Comparison of ENCODE assay signal across 8 mouse cellular contexts in genomic region chr11:79306510-79306909, GRCm38 (mm10). TPM values are rescaled to one million over a fixed set of nuclear protein-coding genes. Genes with fewer than 3 reads are reported as not detected.
DNase-seq lines count a peak whose midpoint lies in the region; ATAC-seq and TF ChIP-seq lines count a peak whose summit lies in the region.

No protein-coding gene starts in this region.

- 0 out of 2 replicates have a peak overlapping the region, but pooled peaks have one; percentile 3 for H3K27ac ChIP-seq in liver, adult 2 months (replicated peaks; ENCODE audit: insufficient read depth, low read depth, low read length)
- H3K27ac ChIP-seq in embryonic facial prominence, embryonic 11.5 days (replicated peaks; ENCODE audit: low read depth, low read length), result peak overlapping the region; percentile 31
- peak overlapping the region; percentile 81 for H3K27ac ChIP-seq in heart, embryonic 15.5 days
- H3K27ac ChIP-seq in liver, postnatal 0 days (ENCODE audit: low read depth), result peak overlapping the region; percentile 74

- no peak overlapping the region for H3K4me2 ChIP-seq in embryonic facial prominence, embryonic 11.5 days (ENCODE audit: low read depth, low read length)
- H3K4me2 ChIP-seq in heart, embryonic 15.5 days, result peak overlapping the region; percentile 11
- peak overlapping the region; percentile 23 for H3K4me2 ChIP-seq in liver, postnatal 0 days (ENCODE audit: low read depth, low read length)

- H3K4me3 ChIP-seq in liver, adult 2 months (ENCODE audit: insufficient read depth, low read depth, low read length), result no peak overlapping the region
- no peak overlapping the region for H3K4me3 ChIP-seq in embryonic facial prominence, embryonic 11.5 days (ENCODE audit: low read depth, low read length)
- no peak overlapping the region for H3K4me3 ChIP-seq in heart, embryonic 15.5 days
- no peak overlapping the region for H3K4me3 ChIP-seq in liver, postnatal 0 days (ENCODE audit: low read depth, low read length)

- H3K9ac ChIP-seq in liver, adult 2 months (ENCODE audit: low read depth, low read length), result 0 out of 2 replicates have a peak overlapping the region, but pooled peaks have one; percentile 14
- H3K9ac ChIP-seq in embryonic facial prominence, embryonic 11.5 days (replicated peaks; ENCODE audit: low read length), result peak overlapping the region; percentile 37
- no peak overlapping the region for H3K9ac ChIP-seq in heart, embryonic 15.5 days
- H3K9ac ChIP-seq in liver, postnatal 0 days (replicated peaks), result peak overlapping the region; percentile 30; the same call in 1 of the 2 replicates

- 0 out of 2 replicates have a peak, but pooled peaks cover 2% of the 10 kb centered on the region for H3K4me1 ChIP-seq in liver, adult 2 months (ENCODE audit: control insufficient read depth, insufficient read depth, low read length)
- H3K4me1 ChIP-seq in embryonic facial prominence, embryonic 11.5 days (ENCODE audit: control insufficient read depth, insufficient read depth, low read length), result 0 out of 2 replicates have a peak, but pooled peaks cover 4% of the 10 kb centered on the region
- peaks cover 28% of the 10 kb centered on the region for H3K4me1 ChIP-seq in heart, embryonic 15.5 days (replicated peaks)
- H3K4me1 ChIP-seq in liver, postnatal 0 days (ENCODE audit: insufficient read depth), result peaks cover 18% of the 10 kb centered on the region

- no peak for TF ChIP-seq CTCF in liver, adult 2 months (IDR thresholded peaks at IDR 0.05; ENCODE audit: low read depth, low read length)
- no peak for TF ChIP-seq CTCF in liver, postnatal 0 days (IDR thresholded peaks at IDR 0.05; ENCODE audit: low read depth)

- 0 out of 2 replicates have a peak, but pooled peaks have one; percentile 32 for ATAC-seq in embryonic facial prominence, embryonic 11.5 days (replicated peaks; ENCODE audit: insufficient number of reproducible peaks, low FRiP score, low TSS enrichment, low read depth)
- ATAC-seq in heart, embryonic 15.5 days (replicated peaks; ENCODE audit: insufficient number of reproducible peaks, insufficient read depth, low FRiP score, low read depth), result 0 out of 2 replicates have a peak, but pooled peaks have one; percentile 60
- ATAC-seq in liver, postnatal 0 days, result peak; percentile 28; the same call in 1 of the 2 replicates
- no peak for ATAC-seq in cerebellum, adult (ENCODE audit: insufficient number of reproducible peaks, low FRiP score, low TSS enrichment)

- no peaks in the 10 kb centered on the region for H3K27me3 ChIP-seq in liver, adult 2 months (ENCODE audit: control insufficient read depth, insufficient read depth, low read length)
- no peaks in the 10 kb centered on the region for H3K27me3 ChIP-seq in embryonic facial prominence, embryonic 11.5 days (ENCODE audit: control insufficient read depth, insufficient read depth, low read length)
- H3K27me3 ChIP-seq in heart, embryonic 15.5 days, result no peaks in the 10 kb centered on the region
- H3K27me3 ChIP-seq in liver, postnatal 0 days (ENCODE audit: insufficient read depth, low read length), result no peaks in the 10 kb centered on the region

- 72% methylated on average over 7 of the region's 7 CpGs for WGBS in liver, adult 2 months
- 25% methylated on average over 7 of the region's 7 CpGs for WGBS in embryonic facial prominence, embryonic 11.5 days
- WGBS in heart, embryonic 15.5 days, result 20% methylated on average over 7 of the region's 7 CpGs
- 32% methylated on average over 7 of the region's 7 CpGs for WGBS in liver, postnatal 0 days (ENCODE audit: insufficient replicate concordance)

- H3K79me2 ChIP-seq in liver, adult 2 months (ENCODE audit: control insufficient read depth, insufficient read depth, low read length), result no peaks in the 10 kb centered on the region

- TF ChIP-seq EP300 in liver, postnatal 0 days (IDR thresholded peaks at IDR 0.05; ENCODE audit: low read depth), result no peak

- no peak for TF ChIP-seq POLR2A in liver, adult 2 months (IDR thresholded peaks at IDR 0.05; ENCODE audit: extremely low read depth, insufficient read depth, low read length)

- no peaks in the 10 kb centered on the region for H3K9me3 ChIP-seq in embryonic facial prominence, embryonic 11.5 days (replicated peaks; ENCODE audit: control insufficient read depth, low read length)
- no peaks in the 10 kb centered on the region for H3K9me3 ChIP-seq in heart, embryonic 15.5 days (replicated peaks)
- H3K9me3 ChIP-seq in liver, postnatal 0 days (ENCODE audit: low read length), result no peaks in the 10 kb centered on the region

- no peak for DNase-seq in liver, adult 2 months (ENCODE audit: extremely low read depth, low read depth, low spot score)
- no peak for DNase-seq in liver
- peak; percentile 35 for DNase-seq in embryonic facial prominence, embryonic 11.5 days (ENCODE audit: low spot score)
- no peak for DNase-seq in liver, postnatal 0 days
- peak; percentile 40 for DNase-seq in retina, postnatal 1 day
- DNase-seq in layer of hippocampus, adult 18-20 months (ENCODE audit: low spot score in 2 of 2), result no peak

- H3K36me3 ChIP-seq in liver, adult 2 months (ENCODE audit: control insufficient read depth, insufficient read depth, low read length), result no peaks in the 10 kb centered on the region
- no peaks in the 10 kb centered on the region for H3K36me3 ChIP-seq in embryonic facial prominence, embryonic 11.5 days (replicated peaks; ENCODE audit: control insufficient read depth, insufficient read depth, low read depth, low read length)
- H3K36me3 ChIP-seq in heart, embryonic 15.5 days, result no peaks in the 10 kb centered on the region
- H3K36me3 ChIP-seq in liver, postnatal 0 days (replicated peaks; ENCODE audit: insufficient read depth, low read length), result no peaks in the 10 kb centered on the region

RNA-seq across cellular contexts. Expression of gene Gm9964, which starts 9.8 kb away (rescaled TPM):
- not detected in 2 replicates for total RNA-seq in liver, adult 2 months (2014; rRNA removed)
- polyA plus RNA-seq in liver, adult 2 months (2012; rRNA removed), result not detected in 2 replicates
- not detected in 2 replicates for polyA plus RNA-seq in embryonic facial prominence, embryonic 11.5 days (2014; fragmentation: Nextera tagmentation; extraction: Ambion mirVana)
- polyA plus RNA-seq in heart, embryonic 15.5 days (2015; fragmentation: Nextera tagmentation; extraction: Ambion mirVana), result not detected in 2 replicates
- polyA plus RNA-seq in liver, postnatal 0 days (2015; fragmentation: Nextera tagmentation; extraction: Ambion mirVana), result not detected in 2 replicates
- total RNA-seq in layer of hippocampus, adult 18-20 months (2021), result under 1 TPM in 1 of 2 experiments, not detected in 1; 0.48 TPM

RNA-seq across cellular contexts. Expression of gene Nf1, which starts 33.0 kb away (rescaled TPM):
- total RNA-seq in liver, adult 2 months (2014; rRNA removed), result 21.1 and 25.0 TPM in 2 replicates
- 3.6 and 5.5 TPM in 2 replicates for polyA plus RNA-seq in liver, adult 2 months (2012; rRNA removed)
- polyA plus RNA-seq in embryonic facial prominence, embryonic 11.5 days (2014; fragmentation: Nextera tagmentation; extraction: Ambion mirVana), result 8.1 and 10.4 TPM in 2 replicates
- polyA plus RNA-seq in heart, embryonic 15.5 days (2015; fragmentation: Nextera tagmentation; extraction: Ambion mirVana), result 3.6 and 3.7 TPM in 2 replicates
- polyA plus RNA-seq in liver, postnatal 0 days (2015; fragmentation: Nextera tagmentation; extraction: Ambion mirVana), result 2.7 and 2.8 TPM in 2 replicates
- total RNA-seq in layer of hippocampus, adult 18-20 months (2021), result 100 to 1,000 TPM; 112 to 116 TPM

RNA-seq across cellular contexts. Expression of gene Wsb1, which starts 52.0 kb away (rescaled TPM):
- 20.6 and 29.9 TPM in 2 replicates for total RNA-seq in liver, adult 2 months (2014; rRNA removed)
- polyA plus RNA-seq in liver, adult 2 months (2012; rRNA removed), result 20.2 and 23.4 TPM in 2 replicates
- polyA plus RNA-seq in embryonic facial prominence, embryonic 11.5 days (2014; fragmentation: Nextera tagmentation; extraction: Ambion mirVana), result 433 and 480 TPM in 2 replicates
- polyA plus RNA-seq in heart, embryonic 15.5 days (2015; fragmentation: Nextera tagmentation; extraction: Ambion mirVana), result 119 and 135 TPM in 2 replicates
- polyA plus RNA-seq in liver, postnatal 0 days (2015; fragmentation: Nextera tagmentation; extraction: Ambion mirVana), result 23.3 and 26.3 TPM in 2 replicates
- total RNA-seq in layer of hippocampus, adult 18-20 months (2021), result 10 to 100 TPM; 78.1 to 80.3 TPM

Comparison
In these comparisons a context has a peak if more than half of its experiments do, and no peak if none do; other contexts are left out.
1. DNase-seq: peak in embryonic facial prominence, embryonic 11.5 days (single experiment) and retina, postnatal 1 day (single experiment); none in liver, adult 2 months (single experiment), liver (single experiment), liver, postnatal 0 days (single experiment) and layer of hippocampus, adult 18-20 months (0 of 2).
2. H3K27ac ChIP-seq: peak in every context shown above with its lines; median percentile 81 in heart, embryonic 15.5 days; 74 in liver, postnatal 0 days; 31 in embryonic facial prominence, embryonic 11.5 days; 3 in liver, adult 2 months.